Mouse (Mus musculus) ES-Bruce4 (cell line): ENCODE results near the gene Tnip1.

ENCODE experiments used
- CTCF ChIP-seq: IDR thresholded peaks from one replicate; pipeline ENCODE4 v1.8.1; 2011; ENCODE audit warnings: low read depth, low read length
- EP300 ChIP-seq: IDR thresholded peaks from 2 replicates; pipeline ENCODE4 v1.6.1; 2011; ENCODE audit warnings: low read depth, low read length; ENCODE audit not compliant: insufficient read depth
- POLR2A ChIP-seq: IDR thresholded peaks from one replicate; pipeline ENCODE4 v1.8.1; 2011; ENCODE audit warnings: low read length; ENCODE audit not compliant: insufficient read depth

DNA sequence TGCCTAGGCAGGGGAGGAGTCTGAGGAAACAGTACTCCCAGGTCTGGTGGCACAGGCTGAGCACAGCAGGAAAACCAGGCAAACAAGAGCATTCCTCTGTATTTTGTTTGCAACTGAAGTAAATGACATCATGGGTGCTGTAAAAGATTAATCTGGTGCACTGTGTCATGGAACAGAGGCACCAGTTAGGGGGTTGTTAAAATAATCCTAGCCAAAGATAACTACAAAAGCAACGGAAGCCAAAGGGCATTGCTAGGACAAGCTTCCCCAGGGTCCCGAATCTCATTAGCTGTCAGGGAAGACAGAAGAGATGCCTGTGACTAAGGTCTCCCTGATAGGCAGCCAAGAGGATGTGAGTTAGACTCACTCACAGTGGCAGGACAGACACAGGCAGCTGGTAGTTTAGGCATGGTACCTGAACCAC, 81.7 kb downstream of the Tnip1 start:
- no peak for TF ChIP-seq POLR2A
- TF ChIP-seq CTCF, result no peak
- no peak for TF ChIP-seq EP300
